Mouse (Mus musculus): ENCODE data around the gene Agk.

Gene Agk

DNA sequence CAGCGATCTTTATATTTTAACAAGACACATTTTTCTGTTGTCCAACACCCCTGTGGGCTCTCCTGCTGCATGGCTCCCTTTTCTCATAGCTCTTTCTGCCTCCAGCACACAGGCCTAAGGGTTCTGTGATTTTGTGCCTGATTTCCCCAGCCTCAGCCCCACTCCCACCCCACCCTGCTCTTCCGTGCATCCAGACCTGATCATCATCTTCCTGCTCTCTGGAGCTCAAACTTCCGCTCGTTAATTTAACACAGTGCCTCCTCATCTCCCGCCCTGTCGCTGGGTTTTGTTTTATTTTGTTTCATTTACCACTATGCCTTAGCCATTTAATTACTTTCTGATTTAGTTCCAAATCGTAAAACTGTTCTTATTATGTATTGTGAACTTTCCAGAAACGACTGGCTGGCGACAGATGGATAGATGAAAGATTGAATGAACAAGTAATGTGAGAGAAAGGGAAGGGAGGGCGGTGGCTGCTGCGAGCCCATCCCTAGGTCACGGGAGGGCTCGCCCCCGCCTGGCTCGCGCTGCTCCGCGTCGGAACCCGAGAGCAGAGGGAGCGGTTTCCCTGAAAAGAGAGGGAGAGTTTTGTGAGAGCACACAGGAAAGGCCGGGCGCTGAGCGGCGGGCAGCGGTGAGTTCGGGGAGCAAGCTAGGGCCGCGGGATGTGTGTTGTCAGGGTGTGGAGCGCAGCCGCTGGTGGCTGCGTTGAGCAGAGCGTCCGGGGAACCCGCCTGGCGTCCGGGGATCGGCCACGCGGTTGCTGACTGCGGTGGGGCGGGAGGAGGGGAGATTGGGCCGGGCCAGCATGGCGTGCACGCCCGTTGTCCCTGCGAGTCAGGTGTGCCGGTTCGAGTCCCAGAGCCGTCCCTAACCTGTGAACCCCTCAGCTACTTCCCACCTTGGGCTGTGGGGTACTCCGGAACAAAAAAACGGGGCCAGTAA, at the start of gene Agk:
Agk (plus strand) TSS at position 276 of the 945 bp plus-strand sequence.
- peak; percentile 64 for DNase-seq (ENCODE audit: low spot score)

- DNase-seq (ENCODE audit: low spot score), result no peak
Measured at GRCm38 (mm10) chr6:40300707-40301106, 24.3 kb upstream of the Agk start.

DNA sequence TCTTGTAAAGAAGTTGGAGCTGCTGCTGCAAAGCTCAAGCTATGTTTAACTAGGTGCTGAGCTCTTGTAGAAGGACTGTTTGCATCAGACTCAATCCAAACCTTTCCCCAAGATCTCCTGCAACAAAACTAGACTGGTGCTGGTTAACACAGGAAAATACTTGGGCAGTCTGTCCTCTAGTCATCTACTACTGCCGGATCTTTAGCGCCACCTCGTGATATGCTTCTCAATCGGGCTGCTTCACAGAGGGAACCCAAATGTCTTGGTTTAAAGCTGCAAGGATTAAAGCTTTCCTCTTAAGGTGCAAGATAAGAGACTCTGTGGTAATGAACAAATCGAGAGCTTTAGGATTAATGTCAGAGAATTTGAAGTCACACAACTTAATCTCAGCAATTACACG, 21.6 kb upstream of the Agk start:
- DNase-seq (ENCODE audit: low spot score), result peak; percentile 87

GRCm38 (mm10) chr6:40304972-40305371, 20.0 kb upstream of the Agk start:
- DNase-seq (ENCODE audit: low spot score), result no peak

DNA sequence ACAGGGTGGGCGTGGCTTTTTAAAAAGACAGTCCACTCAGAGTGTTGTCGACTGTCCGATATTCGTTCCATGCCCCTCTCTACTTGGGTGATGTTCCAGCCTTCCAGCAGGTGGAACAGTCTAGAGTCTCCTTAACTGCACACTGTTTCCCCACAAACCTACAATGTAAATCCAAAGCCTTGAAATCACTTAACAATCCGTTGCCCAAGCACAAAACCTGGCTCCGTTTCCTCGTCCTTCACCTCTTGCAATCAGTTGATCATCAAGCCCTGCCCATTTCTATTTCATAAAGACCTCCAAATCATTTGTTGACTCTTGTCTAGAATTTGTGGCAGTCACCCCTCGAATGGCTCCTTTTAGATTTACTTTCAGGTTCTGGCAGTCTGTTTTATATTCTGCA, 1.4 kb downstream of the Agk start:
- no peak for DNase-seq (ENCODE audit: low spot score)

- DNase-seq (ENCODE audit: low spot score), result no peak
Measured at GRCm38 (mm10) chr6:40333497-40333896, 8.5 kb downstream of the Agk start.

GRCm38 (mm10) chr6:40336735-40337731, 12.1 kb downstream of the Agk start:
- no peak for DNase-seq (ENCODE audit: low spot score)

DNA sequence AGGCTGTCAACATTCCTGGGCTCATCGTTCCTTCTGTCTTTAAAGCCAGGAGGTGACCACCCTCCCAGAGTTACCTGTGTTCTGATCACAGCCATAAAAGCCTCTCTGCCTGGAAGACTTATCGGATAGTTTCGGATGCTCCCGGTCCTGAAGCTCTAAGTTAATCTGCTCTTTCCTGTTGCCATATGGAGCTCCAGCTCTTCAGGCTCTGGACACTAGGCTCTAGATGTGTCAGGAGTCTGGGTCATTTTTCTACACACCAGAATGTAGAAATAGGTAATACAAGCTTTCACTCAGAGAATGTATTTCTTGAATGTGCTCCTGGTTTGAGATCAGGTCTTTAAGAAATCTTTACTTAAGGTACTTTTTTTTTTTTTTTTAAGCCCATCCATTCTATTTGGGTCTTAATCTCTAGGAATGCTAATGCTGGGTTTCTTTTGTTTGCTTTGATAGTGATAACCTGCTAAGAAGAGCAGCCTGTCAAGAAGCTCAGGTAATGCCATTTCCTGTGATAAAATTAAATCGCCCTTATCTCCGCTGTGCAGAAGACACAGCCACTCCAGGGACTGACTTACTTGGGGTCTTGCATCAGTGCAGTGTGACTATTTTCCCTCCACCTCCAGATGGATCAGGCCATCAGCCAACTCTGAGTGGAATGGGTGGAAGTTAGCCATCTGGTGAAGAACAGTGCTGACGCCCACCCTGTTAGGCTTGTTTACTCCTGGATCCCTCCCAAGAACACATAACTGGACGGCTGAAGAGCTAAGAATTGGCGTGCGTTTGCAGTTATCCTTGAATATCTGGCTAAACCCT, 22.2 kb downstream of the Agk start:
- peak; percentile 77 for DNase-seq (ENCODE audit: low spot score)

GRCm38 (mm10) chr6:40347772-40348111, 22.8 kb downstream of the Agk start:
- DNase-seq (ENCODE audit: low spot score), result peak; percentile 11

DNA sequence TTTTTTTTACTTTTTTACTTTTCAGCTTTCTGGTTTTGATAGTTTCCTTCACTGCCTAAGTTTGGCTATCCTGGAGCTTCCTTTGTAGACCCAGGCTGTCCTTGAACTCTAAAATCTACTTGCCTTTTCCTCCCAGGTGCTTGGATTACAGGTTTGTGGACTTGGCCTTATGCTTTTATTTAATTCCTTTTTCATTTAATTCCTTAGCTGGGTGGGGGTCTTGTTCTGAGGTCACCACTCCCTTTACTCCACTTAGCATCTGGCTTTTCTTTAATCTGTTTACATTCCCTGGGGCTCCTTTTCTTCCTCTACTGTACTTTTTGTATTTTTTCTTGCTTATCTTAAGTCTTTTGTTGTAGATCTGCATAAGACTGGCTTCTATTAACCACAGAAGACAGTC, 25.1 kb downstream of the Agk start:
- no peak for DNase-seq (ENCODE audit: low spot score)

- no peak for DNase-seq (ENCODE audit: low spot score)
Measured at GRCm38 (mm10) chr6:40350856-40351255, 25.9 kb downstream of the Agk start.

DNA sequence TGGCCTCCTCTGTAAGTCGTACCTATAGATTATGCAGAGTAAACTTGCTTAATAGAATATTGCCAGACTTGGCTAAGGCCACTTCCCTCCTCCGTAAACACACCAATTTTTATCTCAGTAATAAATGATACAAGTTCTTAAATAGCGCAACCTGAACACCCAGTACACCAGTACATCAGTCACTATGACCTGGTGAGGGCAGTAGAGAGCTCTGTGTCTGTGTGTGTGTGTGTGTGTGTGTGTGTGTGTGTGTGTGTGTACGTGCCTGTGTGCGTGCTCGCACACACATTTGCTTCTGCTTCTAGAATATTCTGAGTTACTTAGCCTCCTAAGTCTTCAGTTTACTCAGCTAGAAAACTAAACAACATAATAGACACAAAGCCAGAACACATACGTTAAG, 28.4 kb downstream of the Agk start:
- no peak for DNase-seq (ENCODE audit: low spot score)

- no peak for DNase-seq (ENCODE audit: low spot score)
Measured at GRCm38 (mm10) chr6:40371031-40371430, 46.1 kb downstream of the Agk start.

- no peak for DNase-seq (ENCODE audit: low spot score)
Measured at GRCm38 (mm10) chr6:40380181-40380580, 55.2 kb downstream of the Agk start.

DNA sequence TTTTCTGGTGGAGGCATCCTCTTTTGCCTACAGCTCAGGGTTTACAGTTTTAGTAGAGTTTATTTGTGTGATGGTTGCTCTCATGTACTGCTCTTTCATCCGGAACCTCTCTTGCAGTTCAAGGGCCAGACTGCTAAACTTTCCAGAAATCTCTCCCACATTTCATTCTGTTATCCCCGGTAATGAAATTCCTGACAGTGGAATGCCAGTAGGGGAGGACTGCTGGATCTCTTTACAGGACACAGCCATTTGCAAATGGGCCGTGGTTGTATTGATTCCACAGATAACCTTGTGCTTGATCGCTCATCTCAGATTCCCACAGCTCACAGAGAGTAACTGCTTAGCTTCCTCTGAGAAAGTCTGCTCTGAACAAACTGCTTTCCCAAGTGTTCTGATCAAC, 56.9 kb downstream of the Agk start:
- no peak for DNase-seq (ENCODE audit: low spot score)

DNA sequence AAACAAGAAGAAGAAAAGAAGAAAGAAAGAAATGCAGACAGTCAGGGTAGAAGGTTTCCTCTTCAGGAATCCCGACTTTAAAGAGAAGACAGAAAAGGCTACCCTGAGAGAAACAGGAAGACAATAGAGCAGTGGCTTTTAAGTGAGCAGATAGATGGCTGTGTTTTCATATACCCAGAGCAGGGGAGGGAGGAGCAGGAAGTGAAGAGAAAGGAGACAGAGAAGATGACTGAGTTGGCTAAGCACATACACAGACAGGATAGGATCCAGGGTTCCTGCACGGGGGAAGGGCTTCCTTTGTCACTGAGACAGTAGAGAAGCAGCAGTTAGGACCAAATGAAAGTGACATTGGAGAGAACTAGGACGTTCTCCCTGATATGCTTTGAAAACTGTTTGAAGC, 60.7 kb downstream of the Agk start:
- no peak for DNase-seq (ENCODE audit: low spot score)

DNA sequence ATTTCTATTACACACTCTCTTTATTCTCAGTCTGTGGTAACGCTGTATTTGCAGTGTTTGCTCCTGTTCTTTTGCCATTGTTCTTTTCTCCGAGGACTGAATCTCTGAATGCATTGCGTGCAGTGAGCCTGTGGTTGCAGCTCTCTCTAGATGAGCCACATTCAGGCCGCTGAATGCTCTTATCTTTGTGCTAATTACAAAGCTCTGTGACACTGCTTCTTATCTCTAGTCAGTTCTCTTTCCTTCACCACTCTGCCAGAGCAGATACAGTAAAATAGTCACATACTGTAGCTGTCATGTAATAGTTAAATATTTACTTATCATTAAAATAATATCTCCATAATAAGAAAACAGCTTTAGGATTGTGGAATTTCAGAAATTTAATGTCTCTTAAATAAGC, 63.7 kb downstream of the Agk start:
- no peak for DNase-seq (ENCODE audit: low spot score)

- no peak for DNase-seq (ENCODE audit: low spot score)
Measured at GRCm38 (mm10) chr6:40390975-40391374, 66.0 kb downstream of the Agk start.

- DNase-seq (ENCODE audit: low spot score), result peak; percentile 90
Measured at GRCm38 (mm10) chr6:40393213-40393612, 68.2 kb downstream of the Agk start.

- no peak for DNase-seq (ENCODE audit: low spot score)
Measured at GRCm38 (mm10) chr6:40402031-40402430, 77.1 kb downstream of the Agk start.

GRCm38 (mm10) chr6:40403640-40404285, 78.8 kb downstream of the Agk start:
- peak; percentile 28 for DNase-seq (ENCODE audit: low spot score)

All from layer of hippocampus, adult 11-12 months (tissue).